Mouse (Mus musculus) common myeloid progenitor, adult 5-6 weeks (primary cell): ENCODE data around the gene Adamtsl3. TPM values are rescaled to one million over a fixed set of nuclear protein-coding genes. Genes with fewer than 3 reads are reported as not detected.

ENCODE experiments used
- ATAC-seq: replicated peaks from 2 replicates; pipeline ENCODE4 v1.8.0; 2016; ENCODE audit warnings: low read depth, mild to moderate bottlenecking, moderate TSS enrichment, inconsistent platforms; ENCODE audit not compliant: poor library complexity, severe bottlenecking
- total RNA-seq: library from RNA; stranded (forward); fragments of 200-1000, 187-1606 nt; gene quantifications from 2 replicates; pipeline ENCODE4 v1.2.3, GENCODE M21; 2017

Gene Adamtsl3
- total RNA-seq, result not detected in 2 replicates

DNA sequence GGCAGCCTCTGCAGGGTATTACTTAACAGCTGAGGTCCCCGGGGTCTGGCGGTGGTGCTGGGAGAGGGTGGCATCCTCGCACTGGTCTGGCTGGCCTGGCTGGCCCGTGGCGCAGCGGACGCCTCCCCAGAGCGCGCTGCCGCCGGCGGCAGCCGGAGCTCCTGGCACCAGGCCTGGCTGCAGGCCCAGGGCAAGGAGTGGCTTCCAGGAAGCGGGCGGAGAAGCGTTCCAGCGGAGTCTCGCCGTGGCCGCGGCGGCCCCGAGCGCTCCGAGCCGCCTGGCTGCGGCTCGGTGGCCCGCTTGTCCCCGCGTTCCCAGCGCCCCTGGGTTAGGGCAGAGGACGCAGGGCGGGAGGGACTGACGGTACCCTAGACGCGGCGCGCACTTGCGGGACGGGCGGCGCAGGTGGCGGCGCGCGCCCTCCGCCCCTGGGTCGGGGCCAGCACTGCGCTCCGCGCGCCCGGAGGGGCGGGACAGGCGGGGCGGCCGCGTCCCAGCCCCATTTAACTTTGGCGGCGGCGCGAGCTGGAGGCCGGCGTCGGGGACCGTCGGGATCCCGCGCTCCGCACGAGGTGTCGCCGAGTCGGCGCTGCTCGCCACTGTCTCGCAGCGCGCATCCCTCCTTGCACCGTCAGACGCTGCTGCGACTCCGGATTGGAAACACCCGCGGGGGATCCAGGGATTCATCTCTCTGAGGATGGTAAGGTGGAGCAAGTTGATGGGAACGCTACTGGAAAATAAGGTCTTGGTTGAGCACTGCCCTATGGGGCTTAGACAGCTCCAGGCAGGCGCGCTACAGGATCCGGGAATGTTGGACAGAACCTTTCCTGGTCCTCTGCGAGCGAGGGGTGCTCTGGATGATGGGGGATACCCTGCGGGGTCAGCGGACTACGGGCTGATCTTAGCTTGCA lies at the start of gene Adamtsl3:
TSS of gene Adamtsl3 (plus strand) at position 484 of the 911 bp plus-strand sequence.
- ATAC-seq, result 0 out of 2 replicates have a peak, but pooled peaks have one; percentile 13

DNA sequence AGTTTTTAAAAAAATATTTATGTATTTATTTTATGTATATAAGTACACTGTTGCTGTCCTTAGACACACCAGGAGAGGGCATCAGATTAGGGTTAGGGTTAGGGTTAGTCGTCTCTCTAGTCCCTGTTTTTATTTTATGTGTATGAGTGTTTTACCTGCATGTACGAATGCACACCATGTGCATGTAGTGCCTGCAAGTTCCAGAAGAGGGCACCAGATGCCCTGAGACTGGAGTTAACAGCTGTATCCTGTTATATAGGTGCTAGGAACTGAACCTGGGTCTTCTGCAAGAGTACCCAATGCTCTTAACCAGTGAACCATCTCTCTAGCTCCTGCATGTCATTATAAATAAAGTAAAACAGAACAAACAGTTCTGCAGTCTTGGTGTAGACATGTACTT lies 48.3 kb upstream of the Adamtsl3 start:
- ATAC-seq, result no peak

DNA sequence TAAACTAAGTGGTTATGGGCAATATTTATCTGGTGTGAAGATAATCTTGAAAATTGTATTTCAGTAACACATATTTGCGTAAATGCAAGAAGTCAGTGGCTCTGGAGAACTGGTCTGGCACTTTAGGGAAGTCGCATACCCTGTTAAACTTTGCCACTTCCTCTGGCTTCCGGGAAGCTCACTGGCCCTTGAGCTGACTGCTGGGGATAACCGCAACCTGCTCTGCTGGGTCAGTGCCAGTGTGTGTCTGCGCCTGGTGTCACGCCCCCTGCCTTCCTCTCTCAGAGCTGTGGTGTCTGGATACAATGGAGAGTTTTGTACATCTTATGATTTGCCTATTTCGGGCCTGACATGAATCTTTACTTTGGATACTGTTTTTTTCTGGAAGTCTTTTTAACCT lies 42.1 kb upstream of the Adamtsl3 start:
- ATAC-seq, result peak; percentile 81

DNA sequence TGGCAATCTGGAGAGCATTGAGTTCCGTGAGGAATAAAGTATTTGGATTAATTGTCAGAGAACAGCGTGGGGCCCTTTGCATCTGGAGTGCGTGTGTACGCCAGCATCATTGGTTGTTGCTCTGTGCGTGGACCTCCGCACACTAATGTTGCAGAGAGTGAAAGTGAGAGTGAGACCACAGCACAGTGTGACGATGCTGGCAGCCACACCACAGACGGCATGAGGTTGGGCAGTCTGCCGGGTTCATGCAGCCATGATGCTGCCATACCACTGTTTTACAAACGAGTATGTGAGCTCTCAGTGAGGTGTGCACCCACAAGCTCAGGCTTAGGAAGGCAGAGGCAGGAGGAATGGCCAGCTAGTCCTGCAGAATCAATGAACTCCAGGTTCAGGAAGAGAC lies 41.4 kb upstream of the Adamtsl3 start:
- ATAC-seq, result peak; percentile 52; the same call in 1 of the 2 replicates

DNA sequence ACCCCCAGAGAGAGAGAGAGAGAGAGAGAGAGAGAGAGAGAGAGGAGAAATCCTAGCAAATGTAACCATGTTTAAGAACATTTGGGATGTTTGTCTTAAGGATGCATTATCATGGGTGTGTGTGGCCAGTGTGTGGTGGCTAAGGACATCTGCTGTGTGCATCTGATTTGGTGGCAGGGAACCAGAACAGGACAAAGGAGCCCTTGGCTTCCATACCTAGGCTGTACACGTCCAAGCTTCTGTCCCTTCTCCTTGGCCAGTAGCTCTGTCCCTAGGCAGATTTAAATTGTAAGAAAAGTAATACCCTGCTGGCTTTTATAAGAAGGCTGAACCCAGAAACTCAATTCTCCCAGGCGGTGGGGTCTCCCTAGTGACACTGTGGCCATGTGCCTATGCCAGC lies 40.9 kb upstream of the Adamtsl3 start:
- no peak for ATAC-seq

DNA sequence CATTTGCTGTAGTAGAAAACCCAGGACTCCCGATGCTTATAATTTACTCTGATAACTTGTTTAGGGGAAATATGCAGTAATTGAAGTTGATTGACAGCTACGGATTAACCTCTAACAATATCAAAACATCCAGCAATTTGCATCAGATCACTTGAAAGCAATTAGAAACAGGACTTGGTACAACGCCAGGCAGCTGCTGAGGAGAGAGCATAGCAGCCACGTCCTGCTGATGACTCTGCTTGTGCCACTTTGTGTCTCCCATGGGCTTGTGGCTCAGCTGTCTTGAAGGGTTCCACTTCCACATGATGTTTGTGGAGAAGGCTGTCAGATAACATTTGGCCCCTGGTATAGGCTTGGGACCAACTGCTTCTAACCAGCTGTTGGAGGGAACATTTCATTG lies 27.1 kb upstream of the Adamtsl3 start:
- ATAC-seq, result no peak

DNA sequence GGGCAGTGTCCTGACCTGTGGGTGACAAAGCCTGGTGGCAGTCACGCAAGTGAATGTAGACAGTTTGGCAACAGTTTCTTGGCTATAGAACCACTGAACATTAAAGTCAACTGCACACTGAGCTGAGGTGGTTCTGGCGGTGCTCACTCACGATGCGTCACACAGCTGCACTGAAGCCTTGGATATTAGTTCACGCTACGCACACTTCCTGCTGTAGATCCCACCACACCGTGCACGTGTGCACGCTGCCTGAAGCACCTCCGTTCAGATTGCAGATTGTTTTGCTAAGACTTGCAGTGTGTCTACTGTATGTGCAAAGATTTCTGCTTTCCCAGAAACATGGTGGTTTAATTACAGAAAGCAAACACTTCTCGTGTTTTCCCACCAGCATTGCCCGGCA lies 17.0 kb upstream of the Adamtsl3 start:
- ATAC-seq, result no peak

DNA sequence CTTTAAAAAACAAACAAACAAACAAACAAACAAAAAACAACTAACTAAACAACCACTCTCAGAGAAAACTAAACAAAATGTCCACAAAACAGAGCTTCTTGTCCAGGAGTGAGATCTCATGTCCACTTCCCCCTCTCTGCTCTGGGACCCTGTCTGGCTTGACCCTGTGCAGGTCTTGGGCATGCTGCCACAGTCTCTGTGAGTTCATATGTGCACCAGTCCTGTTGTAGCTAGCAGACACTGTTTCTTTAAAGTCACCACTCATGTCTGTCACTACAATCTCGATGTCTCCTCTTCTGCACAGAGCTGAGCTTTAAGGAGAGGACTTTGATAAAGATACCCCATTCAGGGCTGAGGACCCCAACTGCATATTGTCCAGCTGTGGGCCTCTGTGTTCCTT lies 8.9 kb upstream of the Adamtsl3 start:
- ATAC-seq, result no peak

DNA sequence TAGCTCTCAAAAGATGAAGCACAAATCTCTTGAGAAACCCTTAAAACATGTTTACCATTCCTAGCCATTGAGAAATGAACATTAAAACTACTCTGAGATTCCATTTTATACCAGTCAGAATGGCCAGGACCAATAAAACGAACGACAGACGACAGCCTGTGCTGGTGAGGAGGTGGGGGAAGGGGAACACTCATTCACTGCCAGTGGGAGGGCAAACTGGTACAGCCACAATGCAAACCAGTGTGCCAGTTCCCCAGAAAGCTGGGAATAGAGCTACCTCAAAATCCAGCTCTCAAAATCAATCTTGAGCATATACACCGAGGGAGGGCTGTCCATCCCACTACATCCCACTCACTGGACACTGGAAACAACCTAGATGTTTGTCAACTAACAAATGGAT lies 8.3 kb upstream of the Adamtsl3 start:
- no peak for ATAC-seq

DNA sequence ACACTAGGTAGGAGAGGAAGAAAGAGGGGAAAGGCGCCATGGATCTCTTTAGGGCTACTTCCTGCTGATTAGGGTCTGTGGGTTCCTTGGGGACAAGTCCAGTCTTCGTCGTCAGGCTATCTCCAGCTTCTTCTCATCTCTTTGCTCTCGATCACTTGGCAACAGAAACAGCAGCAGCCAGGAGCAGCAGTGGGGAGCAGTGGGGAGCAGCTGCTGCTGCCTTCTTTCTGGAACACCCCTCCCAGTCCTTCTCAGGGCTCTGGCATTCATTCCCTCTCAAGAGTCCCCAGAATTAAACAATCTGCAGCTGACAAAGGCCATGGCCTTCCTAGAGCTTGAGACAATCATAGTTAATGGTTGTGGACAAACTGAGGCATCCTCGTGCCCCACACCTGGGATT lies 7.6 kb upstream of the Adamtsl3 start:
- ATAC-seq, result no peak

DNA sequence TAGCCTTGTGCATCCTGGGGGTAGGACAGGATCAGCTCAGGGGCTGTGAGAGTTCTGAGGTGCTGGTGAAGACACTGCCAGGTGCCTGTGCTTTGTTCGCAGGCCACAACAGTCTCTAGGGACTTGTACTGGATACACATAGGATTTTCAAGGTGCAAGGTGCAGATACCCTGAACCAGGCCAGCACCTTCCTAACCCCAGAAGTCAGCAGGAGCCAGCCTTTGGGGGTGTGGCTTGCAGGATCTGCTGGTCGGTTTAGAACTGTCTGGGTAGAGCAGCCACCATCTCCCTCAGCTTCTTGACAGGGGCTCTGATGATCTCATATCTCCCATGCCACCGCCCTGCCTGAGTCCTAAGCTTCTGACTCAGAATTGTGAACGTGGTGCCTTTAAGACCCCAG lies 5.7 kb upstream of the Adamtsl3 start:
- no peak for ATAC-seq

DNA sequence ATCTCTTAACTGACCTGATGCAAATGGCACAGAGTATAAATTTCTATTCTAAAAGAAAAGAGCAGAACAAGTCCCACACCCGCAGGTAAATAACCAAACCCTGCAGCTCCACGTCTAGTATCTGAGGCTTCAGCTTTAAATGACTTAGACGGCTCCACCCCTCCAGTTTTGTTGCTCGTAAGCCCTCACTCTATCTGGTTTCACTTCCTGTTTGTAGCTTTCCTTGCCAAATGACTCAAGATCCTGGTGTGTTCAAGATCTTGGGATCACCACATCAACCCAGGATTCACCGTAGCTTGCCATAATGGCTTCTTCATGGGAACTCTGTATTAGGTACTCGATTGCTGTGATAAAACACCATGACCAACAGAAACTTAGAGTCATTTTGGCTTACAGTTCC lies 4.6 kb upstream of the Adamtsl3 start:
- ATAC-seq, result peak; percentile 56; the same call in 1 of the 2 replicates

DNA sequence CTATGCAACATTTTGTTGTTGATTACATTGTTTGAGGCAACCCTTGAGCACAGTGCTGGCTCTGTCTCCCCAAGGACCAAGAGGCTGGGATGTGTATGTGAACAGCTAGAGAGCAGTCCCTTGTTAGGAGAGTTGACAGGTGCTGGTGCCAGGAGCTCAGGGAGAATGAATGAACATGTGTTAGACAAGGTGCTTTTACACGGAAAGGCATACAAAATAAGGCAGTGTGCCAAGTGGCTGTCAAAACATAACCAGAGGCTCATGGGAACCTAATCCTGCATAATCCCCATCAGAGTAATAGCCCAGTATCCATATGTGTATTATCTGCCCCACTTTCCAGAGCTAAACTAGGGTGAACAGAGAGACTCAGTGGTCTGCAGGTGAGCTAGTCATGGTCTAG lies 1.5 kb upstream of the Adamtsl3 start:
- ATAC-seq, result no peak

DNA sequence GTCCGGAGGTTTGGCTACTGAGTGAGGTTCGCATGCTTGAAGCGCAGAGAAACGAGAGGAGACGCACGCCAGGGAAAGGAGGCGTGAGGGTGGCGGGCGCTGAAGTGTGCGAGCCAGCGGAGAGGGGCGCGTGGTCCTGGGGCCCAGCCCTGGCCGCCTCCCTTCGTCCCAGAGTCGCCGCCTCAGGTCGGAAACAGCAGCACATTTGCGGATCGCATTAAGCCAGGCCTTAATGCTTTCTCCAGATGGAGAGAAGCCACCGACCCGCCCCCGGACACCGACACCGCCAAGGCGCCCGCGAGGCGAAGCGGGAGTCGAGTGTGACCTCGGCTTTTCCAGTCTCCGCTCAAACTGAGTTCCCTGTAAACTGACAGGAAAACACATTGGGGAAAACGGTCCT lies 638 bp downstream of the Adamtsl3 start:
- ATAC-seq, result no peak

DNA sequence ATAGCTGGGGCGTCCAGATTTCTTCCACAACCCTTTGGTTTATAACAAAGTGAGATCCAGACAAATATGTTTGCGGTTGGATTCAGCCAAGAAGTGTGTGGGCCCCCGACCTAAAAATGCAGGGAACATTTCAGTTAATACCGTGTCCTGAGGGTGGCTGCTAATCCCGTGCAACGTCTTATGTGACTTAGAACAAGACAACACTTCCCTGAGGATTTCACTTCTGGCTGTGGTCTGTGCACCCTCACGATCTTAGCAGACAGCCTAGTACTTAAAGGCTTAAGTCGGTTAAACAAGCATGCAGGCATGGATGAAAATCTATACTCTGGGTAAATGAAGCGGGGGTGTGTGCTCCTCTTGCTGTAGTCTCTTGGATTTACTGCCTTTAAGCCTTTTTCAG lies 2.6 kb downstream of the Adamtsl3 start:
- no peak for ATAC-seq

DNA sequence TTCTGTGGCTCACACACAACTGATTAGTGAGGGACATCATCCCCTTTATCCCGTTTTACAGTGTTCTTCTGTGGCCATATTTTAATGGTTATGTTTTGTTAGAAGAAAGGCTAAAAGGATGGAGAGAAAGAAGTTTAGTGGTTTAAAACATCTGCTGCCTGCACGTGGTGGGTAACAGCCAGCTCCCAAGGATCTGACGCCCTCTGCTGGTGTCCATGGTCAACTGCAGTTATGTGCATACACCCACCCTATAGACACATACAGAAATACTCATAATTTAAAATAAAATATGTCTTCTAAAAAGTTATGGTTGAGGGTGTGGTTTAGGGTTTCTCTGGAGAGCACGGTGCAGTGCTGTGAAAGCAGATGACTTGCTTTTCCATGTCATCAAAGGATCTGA lies 3.0 kb downstream of the Adamtsl3 start:
- ATAC-seq, result no peak

DNA sequence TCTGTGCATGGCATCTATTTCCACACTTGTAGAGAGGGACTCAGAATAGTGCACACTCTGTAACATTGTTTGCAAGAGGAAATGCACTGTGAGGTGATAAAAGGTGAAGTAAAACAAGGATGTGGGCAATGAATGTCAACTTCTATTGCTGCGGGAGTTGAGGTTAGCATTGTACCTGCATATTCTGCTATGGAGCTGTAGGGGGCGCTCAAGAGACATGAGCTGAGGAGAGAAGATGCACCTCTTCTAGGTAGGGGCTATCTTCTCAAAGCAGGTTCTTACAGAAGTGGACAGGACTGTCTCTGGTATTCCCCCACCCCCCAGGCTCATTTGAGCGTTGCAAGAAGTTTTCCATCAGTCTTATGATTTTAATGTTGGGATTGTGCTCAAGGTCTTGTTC lies 3.7 kb downstream of the Adamtsl3 start:
- peak; percentile 52; the same call in 1 of the 2 replicates for ATAC-seq

DNA sequence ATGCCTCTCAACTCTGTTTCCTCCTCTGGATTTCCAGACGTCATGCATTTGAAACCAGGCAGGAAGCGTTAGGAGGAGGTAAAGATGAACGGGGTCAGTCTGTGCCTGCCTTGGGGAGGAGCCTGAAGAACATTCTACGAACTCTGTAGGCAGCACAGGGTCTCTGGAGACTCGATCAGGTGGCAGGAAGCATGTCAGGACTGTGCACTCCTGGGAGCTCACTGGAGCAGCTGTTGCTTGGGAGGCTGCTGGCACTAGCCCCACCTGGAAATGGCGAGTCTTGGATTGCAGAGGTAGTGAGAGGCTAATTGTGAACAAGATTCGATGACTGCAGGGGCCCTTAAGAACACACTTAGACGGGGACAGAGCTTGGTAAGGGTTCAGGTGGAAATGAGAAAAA lies 6.0 kb downstream of the Adamtsl3 start:
- no peak for ATAC-seq

DNA sequence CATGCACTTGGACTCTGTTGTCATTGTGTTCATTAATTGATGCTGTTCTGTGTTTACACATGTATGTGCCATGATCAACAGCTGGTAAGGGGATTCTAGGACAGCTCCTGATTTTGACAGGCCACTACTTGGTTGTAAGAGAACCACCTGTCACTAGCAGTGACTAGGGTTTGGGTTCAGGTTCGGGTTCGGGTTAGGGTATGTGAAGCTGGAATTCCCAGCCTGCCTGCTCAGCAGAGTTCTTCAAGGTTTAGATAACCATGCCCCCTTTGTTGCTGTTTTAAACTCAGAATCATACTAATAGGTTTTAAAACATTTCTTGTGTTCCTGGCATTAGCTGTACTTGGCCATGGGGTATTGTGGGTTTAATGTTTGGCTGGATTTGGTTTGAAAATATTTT lies 11.2 kb downstream of the Adamtsl3 start:
- no peak for ATAC-seq

DNA sequence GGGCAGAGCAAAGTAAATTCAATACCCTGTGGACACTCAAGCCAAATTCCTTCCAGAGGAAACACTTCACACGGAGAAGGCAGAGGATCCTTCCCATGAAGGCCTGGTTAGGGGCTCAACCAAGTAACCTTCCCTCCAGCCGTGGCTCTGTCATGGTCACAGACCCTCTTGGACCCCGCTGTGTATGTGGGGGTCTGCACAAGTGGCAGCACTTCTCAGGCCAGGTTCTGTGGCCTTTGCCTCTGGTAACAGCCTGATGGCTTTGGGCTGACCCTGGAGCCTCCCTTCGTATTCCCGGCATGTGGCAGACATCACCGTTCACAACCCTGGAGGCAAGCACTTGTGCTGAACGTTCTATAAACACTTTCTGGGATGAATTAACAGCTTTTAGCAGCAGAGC lies 14.3 kb downstream of the Adamtsl3 start:
- no peak for ATAC-seq

DNA sequence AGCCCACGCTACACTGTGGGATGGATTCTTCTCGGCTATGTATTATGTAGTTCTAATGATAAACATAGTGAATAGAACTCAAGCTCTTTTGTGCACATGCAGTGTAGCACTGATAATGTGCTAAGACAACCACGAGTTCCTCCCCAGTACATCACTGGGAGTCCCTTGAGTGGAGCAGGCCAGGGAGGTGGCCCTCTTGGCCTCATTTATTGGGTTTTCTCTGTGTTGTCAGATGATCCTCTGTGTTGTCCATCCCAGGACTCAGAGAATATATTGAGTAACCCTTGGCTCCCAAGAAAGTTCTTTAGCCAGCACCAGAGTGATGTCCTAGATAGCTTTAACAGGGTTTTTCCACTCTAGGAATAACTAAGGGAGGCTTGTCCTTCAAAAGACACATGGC lies 14.9 kb downstream of the Adamtsl3 start:
- ATAC-seq, result no peak

DNA sequence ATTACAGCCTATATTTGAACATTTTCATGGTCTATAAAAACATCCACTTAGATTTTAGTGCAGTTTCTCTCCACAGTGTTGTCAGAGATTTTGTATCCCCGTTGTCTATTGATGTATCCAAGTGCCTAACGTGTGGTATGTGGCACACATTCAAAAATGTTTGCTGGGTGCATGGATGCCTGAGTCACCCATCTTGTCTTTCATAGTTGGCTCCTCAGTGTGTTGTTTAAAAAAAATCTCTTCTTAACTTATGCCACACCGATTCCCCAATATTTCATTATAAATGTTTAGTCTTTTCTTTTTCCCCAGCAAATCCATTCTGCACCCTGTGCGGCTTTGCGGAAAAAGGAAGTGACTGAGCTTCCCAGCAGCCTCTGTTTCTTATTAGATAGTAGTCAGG lies 23.7 kb downstream of the Adamtsl3 start:
- ATAC-seq, result no peak
